Mouse (Mus musculus) heart, adult 8-10 months (tissue): ENCODE data around the gene 4930412O13Rik. TPM values are rescaled to one million over a fixed set of nuclear protein-coding genes. Genes with fewer than 3 reads are reported as not detected.

ENCODE experiments used
- DNase-seq: peaks from one replicate; pipeline ENCODE4 v3.0.0; 2022; ENCODE audit warnings: low spot score
- total RNA-seq, 4 experiments: library from RNA; stranded (reverse); gene quantifications; 2 replicates each; pipeline ENCODE4 v1.2.4; 2022

Gene 4930412O13Rik
- total RNA-seq, result not detected

DNA sequence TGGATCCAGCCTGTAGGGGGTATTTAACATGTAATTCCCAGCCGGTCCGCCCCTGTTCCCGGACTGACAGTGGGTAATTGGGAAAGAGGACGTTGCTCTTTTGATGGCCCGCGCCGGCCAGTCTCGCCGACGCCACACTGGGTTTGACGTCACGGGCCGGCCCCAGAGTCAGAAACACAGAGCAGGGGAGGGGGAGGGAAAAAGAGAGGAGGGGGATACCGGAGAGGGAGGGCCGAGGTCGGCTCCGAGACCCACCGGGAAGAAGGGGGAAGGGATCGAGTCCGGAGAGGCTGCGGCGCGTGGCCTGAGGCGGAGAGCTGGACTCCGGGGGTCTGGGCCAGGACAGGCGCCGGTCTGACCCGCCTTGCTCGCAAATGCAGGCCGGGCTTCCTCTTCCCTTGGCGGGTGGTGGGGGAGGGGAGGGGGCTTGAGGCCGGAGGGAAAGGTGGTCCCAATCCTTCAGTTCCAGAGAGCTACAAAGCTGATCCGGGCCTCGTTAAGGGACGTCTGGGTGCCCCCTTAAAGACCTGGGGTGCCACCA lies at the start of gene 4930412O13Rik:
4930412O13Rik (plus strand) TSS at position 202 of the 541 bp plus-strand sequence.
- no peak for DNase-seq

DNA sequence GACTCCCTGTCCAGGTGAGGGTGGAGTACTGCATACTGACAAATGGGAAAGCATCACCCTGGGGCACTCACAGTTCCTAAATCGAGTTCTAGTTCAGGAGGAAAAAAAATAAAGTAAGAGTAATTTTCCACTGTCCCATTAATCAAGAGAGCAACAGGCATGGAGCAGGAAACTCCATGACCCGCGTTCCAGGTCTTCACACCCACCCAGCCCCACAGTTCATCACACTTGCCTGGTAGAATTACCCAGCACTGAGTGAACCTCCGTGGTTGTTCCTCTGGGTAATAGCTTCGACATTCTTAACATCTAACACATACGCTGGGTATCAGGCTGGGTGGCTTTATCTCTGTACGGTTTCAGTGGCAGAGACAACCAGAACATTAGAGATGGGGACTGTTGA lies 47.3 kb upstream of the 4930412O13Rik start:
- no peak for DNase-seq

DNA sequence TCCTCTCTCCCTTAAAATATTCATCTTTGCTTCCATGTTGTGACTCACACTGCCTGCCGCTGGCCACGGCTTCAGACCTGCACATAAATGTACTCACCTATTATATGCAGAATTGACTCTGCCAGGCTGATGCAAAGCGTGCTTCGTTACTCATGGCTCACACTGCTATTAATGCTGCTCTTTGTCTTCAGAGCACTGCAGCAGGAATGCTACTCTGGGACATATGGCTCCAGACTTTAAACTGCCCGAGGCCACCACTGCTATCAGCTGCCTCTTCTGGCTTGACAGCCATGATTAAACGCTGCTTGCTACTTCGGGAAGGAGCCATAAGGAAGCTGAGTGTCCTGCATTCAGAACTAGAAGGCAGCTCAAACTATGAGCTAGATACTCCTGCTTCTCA lies 45.9 kb upstream of the 4930412O13Rik start:
- no peak for DNase-seq

DNA sequence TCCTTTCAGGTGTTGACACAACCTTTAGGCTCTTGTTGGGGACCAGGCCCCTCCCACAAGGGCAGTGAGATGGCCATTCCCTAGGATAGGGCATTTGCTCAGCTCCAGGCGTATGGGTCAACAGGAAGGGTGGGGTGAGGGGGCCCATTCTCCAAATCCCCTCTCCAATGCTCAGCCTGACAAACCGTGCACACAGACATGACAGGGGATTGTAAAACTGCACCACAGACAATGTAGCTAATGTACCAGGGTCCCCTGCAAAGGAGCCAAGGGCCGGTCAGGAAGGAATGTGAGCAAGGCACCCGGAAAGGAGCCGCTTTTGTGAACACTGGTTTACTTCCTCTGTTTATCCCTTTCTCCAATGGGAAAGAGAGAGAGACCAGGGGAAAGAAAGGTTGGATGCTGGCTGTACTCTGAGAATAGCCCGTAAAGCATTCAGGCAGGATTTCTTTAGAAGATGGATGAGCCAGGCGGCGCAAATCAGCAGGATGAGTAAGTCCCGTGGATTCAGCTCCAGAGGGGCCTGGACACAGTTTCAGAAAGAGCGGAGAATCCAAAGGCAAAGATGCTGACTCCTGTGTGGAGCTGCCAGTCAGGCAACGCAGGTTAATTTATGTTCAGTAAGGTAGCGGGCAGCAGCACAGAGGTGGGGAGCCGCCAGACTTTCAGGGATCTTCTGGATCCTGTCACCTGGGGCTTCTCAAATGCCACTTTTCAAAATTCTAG lies 28.0 kb upstream of the 4930412O13Rik start:
- DNase-seq, result no peak

DNA sequence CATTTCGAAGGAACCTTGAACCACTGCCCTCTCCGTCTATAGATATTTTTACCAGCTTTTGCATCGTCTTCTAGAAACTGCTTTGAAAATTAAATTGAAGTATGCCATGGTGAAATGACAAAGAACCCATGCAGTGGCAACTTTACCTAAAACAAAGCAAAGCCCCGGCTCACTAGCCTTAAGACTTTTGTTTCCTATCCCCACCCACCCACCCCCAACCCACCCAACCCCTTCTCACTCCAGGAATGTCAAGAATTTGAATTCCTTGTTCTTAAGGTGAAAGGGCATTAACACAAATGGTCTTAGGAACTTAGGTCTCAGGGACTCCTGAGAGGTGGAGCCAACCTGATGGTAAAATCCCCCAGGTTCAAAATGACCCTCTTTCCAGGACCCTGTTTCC lies 25.2 kb upstream of the 4930412O13Rik start:
- no peak for DNase-seq

DNA sequence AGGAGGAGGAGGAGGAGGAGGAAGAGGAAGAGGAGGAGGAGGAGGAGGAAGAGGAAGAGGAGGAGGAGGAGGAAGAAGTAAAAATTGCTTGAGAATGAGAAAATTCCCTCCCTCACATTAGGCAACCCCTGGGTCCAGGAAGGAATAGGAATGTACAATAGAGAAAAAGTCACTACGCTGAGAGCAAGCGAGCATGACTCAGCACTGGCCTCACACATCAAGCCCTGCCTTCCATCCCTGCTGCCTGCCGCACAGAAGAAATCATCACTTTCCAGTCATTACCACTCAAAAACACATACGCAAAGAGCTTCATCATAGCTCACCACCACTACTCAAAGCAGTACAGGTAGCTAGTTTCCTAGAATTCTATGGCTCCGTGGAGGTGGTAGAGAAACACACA lies 20.4 kb upstream of the 4930412O13Rik start:
- DNase-seq, result no peak

DNA sequence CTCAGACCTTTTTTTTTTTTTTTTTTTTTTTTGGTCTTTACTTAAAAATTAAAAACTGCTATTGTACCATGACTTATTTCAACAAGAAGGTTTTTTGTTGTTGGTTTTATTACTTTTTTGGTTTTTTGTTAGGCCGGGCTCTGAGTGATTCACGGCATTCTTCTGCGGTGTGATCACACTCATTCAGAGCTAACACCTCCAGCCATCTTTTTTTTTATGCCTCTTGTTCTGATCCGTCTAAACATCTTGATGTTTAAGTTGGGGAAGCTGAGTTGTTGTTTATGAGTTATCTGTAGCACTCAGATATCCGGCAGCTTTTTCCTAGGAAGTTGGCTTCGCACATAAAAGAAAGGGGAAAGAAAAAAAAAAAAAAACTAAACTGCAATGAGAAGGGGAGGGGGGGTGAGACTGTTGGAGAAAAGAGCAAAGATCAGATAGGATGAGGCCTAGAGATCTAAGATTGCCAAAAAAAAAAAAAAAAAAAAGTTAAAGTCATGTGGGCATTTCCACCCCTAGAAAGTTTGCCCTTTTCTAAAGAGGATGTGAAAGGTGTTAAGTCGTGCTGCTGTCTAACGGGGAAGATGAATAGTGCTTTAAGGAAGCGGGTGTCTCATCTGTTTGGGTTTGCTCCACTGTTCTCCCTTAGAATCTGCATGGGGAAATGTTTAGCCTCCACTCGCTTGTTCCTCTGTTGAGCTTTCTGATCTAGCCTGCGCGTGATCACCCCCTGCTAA lies 13.8 kb upstream of the 4930412O13Rik start:
- no peak for DNase-seq

DNA sequence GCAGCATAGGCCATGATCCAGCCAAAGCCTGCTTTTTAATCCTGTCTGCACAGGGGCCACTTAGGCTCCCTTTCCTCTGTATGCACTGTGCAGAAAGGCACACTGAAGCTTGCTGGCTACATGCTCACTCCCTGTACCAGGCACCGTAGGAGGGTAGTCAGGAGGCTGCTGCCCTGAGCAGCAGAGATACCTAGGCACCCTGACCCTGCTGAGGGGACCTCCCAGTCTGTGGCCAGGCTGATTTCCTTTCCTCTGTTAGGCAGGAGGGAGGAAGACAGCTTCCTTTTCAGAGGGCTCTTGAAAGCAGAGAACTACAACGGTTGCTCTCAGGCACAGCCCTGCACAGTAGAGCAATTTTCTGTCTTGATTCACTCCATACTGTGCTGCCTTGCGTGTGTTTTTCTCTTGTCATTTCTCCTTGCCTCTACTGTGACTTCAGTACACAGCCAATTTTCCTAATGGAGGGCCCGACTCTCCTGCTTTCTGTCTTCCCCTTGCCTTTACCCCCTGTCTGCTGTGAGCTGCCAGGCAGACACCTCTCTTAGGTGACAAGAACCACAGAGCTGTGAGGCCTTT lies 9.8 kb upstream of the 4930412O13Rik start:
- DNase-seq, result no peak

DNA sequence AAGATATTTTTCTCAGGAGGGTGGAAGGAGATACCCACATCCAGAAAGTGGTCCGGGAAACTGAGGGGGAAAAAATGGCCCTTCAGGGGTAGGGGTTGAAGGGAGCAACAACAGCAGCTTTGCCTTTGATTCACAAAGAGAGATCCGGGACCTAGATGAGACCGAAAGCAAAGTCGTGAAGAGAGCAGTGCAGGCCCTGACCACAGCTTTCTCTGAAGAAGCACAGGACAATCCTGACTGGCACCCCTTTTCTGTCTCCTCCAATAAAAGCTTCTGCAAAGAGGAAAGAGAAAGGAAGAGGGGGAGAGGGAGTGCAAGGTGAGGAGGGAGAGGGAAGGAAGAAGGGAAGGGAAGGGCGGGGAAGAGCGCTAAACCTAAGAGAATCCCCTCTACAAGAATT lies 9.3 kb upstream of the 4930412O13Rik start:
- no peak for DNase-seq

DNA sequence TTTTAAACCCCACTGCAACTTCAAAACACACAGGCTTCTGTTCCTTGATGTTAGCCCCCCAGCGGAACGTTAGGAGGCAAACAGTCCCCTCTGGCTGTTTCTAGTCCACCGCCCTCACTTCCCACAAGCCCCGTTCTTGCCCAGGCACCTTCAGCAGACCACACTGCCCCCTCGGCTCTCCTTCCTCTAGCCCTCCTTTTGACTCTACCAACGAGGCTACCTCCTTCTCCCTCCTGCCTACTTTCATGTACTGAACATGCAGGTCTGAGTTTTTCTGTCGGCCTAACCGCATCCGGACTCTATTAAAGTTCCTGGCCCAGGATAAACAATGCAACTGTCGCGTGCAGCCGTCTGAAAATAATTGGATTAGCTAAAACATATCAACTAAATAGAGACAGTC lies 8.4 kb upstream of the 4930412O13Rik start:
- DNase-seq, result no peak

DNA sequence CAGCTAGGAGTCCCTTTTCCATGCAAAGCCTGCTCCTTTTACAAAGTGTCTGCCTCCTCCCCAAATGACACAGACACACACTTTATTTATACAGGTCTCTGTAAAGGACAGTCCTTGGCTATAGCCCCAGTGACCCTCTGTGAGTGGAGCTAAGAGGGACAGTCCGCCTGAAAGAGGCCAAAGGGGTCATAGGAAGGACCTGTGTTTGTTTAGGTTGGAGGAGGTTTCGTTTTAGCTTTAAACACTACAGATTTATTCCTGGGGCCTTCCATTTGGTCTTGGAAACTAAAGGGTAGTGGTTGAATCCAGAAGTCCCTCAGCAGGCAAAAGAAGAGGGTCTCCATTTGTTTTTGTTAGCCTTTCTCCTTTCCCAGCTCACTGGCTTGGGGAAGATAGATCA lies 7.3 kb upstream of the 4930412O13Rik start:
- no peak for DNase-seq

DNA sequence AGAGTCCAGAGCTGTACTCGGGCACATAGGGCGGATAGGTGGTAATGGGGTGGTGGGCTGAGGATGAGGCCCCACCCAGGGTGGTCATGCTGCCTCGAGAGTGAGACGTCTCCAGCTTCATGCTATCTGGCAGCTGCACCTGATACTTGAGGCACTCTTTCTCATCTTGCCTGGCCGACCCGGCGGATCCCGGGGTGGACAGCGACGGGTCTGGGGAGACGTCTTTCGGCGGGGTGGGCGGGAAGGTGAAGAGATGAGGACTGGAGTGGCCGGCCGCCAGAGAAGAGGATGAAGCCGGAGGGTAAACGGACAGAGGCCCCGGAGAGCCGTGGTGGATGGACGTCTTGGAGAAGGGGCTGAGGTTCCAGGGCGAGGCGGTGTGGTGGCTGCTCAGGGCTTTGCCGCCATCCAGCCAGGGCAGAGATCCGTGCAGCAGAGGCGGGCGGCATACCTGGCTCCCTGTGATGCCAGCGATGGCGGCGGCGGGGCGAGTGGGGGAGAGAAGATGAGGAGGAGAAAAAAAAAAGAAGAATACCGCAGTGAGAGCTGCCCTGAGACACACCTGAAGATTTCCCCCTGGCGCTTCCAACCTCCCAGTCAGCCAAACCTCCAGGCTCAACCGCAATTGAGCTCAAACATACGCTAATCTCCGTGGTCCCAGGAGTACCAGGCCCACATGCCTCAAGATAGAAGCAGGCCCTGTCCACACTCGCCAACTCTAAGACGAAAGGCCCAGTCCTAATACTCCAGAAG lies 6.4 kb upstream of the 4930412O13Rik start:
- no peak for DNase-seq

DNA sequence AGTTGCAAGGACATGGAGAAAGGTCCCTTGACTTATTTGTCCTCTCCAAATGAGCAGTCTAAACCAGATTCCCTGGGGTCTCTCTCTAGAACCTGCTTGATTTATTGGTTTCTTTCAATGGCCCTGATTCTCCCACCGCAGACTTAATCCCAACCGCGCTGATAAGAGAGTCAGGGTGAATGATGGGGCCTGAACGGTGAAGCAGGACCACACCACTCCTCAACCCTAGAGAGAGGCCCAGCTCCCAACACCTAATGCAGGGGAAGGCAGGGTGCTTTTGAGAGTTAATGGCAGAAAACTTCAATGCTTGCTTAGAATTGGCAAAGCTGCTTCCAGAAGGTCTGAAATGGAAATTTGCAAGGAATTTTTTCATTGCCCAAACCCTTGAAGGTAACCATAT lies 5.8 kb upstream of the 4930412O13Rik start:
- DNase-seq, result no peak

DNA sequence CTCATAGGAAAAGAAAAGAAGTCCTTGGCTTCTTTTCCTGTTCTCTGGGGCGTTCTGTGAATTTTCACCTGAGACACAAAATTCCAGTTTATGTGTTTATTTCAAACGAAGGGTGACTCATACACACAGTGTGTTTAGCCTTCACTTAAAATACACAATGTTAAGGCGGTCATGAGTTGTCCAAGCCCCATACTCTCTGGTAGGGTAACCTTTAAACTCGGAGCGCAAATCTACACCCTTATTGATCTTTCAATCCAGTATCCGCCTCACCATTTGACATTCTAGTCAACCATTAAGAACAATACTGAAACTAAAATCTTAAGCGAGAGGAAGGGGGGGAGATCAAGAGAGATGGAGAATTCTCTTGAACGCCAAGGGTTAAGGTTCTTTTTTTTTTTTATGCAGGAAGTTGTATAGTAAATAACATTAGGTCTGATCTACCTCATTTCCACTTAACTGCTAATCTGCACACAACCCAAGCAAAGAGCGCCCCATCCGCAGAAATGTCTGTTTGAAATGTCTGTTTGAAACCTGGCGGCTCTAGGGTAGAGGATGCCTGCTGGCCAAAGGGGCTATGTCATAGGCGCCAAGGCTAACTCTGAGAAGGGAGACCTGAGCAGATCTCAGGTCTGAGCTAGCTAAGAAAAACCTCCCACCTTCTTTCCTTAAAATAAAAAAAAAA lies 5.2 kb upstream of the 4930412O13Rik start:
- DNase-seq, result no peak

DNA sequence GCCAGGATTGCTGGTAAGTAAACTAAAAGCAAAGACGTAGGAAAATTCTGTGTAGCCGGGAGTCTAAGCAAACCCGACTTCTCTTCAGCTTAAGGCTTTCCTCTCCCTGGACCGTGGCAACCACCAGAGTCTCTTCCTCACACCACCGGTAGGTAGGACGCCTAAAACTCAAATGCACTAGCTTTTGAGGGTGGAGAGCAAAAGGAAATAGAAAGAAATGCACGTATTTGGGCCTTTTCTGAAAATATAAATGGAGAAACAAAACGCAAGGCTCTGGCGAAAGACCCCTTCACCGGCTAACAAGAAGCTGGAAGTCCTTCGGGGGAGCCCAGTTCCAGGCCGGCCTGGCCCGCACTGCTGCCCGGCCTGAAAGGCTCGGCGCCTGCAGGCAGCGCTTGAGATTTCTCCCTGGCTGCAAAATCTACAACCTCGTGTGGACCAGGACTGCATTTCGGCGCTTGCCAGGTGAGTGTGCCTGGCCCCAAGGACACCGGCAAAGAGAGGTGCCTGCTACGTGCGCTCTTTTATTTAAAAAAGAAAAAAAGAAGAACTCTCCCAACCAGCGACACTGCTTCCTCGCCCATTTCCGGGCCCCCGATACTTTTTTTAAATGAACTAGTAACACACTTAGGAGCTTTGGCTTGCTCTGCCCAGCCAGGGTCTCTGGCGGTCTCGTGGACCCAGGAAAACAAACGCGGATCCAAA lies 4.3 kb upstream of the 4930412O13Rik start:
- no peak for DNase-seq

DNA sequence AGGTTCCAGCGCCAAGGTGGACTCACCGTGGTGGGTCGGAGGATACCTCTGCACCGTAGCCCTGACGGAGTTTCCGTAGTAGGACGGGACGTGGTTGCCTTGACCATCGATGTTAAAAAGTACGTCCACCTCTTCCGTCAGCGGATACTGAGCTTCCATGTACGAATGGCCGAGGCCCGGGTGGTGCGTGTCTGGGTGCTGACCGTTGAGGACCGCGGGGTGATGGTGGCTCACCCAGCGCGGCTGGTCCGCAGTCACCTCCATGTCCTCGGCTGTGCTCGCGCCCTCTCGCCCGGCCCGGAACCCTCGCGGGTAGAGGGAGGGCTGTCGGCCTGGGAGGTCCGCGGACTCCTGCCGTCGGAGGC lies 3.7 kb upstream of the 4930412O13Rik start:
- no peak for DNase-seq

DNA sequence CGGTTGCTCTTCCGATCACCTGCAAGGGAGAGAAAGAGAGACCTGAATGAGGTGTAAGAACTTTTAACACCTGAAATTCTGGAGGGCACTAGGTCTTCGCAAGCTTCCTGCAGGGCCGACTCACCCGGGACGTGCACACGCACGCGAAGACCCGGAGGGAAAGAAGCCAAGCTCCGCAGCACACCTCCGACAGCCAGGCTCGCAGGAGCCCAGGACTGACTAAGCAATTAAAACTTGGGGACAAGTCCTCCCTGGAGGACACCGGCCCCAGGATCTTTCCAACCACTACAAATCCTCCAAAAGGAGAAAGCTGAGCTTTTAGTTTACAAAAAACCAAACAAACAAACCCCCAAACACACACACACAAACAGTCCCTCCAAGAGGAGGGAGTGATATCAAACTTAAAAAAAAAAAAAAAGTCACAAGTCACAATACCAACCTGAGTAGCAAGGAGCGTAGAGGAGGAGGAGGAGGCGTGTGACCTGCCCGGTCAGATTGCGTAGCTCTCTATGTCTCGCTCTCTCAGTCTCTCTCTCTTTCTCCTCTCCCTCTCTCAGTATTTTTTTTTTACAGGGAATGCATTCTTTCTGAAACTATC lies 3.0 kb upstream of the 4930412O13Rik start:
- DNase-seq, result no peak

DNA sequence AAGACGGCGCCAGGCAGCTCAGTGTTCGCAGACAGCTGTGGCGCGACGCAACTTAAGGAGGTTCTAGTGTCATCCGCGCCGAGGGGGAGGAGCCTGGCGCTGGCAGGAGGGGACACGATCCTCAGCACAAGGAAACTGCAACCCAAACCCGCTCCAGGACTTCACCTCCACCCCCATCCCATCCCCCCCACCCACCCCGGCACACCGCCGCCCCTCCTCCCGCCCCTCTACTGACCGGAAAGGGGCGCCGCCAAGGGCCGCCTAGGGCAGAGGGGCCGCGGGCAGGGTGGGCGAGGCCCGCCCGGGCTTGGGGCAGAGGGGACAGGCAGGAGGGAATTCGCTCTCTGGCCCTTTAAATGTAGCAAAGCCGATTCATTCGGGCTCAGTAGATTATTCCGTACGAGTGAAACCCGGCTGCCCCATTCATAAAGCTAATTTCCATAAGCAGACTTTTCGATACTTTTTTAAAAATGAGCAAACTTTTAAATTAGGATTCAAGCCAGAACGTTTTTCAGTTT lies 2.4 kb upstream of the 4930412O13Rik start:
- peak; percentile 41 for DNase-seq

DNA sequence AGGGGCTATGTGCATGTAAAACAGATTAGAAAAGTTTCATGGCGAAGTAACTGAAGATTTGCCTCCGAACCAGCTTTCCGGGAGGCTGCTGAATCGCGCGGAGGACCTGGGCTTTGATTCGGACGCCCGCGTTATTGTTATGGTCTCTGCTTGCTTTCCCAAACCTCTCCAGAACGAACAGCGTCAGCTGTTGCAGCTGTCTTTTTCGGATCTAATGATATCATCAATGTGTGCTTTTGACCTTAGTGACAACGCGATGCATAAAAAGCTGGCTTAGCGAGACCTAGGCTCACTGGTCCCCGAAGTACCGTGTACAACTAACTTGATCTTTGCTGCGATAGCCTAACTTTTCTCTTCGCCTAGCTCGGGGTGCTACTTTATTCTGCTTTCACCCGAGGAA lies 2.0 kb upstream of the 4930412O13Rik start:
- DNase-seq, result no peak

DNA sequence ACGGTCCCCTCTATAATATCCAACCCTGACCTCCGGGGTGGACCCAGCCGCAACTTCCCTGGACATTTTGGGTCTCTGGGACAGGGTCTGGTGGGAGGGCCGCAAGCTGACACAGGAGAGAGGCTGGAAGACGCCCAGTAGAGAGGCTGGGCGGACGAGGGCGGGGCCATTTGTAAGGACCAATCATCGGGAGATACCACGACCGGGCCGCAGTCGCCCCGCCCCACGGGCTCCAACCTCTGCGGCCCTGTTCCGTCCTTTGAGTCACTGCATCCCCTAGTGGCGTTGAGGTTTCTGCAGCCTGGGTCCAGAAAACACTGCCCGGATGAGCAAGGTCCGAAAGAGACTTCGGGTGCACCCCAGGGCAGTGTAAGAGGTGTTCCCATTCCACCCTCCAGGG lies 1.6 kb upstream of the 4930412O13Rik start:
- DNase-seq, result peak; percentile 91
